Mouse (Mus musculus): ENCODE data around the gene Rab43. TPM values are rescaled to one million over a fixed set of nuclear protein-coding genes. Genes with fewer than 3 reads are reported as not detected.
A peak's percentile ranks its signal among the peaks of the same experiment; 100 is the strongest.

Rab43 gene
- polyA plus RNA-seq, 1 experiment from 2014 or later, result 12.7 TPM

DNA sequence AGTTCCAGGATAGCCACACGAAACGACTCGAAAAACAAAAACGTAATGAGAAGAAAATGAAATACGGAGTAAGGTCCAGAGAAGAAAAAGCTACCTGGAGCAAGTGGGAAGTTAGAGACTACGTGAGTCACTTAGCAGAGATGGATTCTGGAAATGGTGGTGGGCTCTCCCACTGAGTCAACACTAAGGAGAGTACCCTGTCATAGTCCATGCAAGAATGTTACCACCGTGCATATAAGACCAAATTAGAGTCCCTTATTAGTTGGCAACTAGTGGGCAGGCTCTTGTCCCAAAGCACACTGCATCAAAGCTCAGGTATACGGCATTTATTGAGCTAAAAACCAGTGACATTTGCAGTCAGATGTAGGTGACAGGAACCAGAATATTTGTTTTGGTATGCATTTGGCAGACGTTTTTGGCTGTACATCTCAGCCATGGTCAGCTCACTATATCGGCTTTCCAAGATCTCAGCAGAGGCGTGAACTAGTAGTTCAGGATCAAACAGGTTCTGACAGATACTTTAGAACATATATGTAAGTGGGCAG lies 27.9 kb upstream of the Rab43 start:
- Histone ChIP-seq H3K9ac (peak overlapping the region; percentile 92; the same call in 1 of the 2 replicates), H3K36me3 (peaks cover 48% of the 10 kb centered on the region), H3K4me3 (replicated peaks) (0 out of 2 replicates have a peak overlapping the region, but pooled peaks have one; percentile 92), H3K9me3 (replicated peaks) (no peaks in the 10 kb centered on the region), H3K4me2 (peak overlapping the region; percentile 88; the same call in 1 of the 2 replicates), H3K27ac (no peak overlapping the region; the same call in 1 of the 2 replicates), H3K27me3 (no peaks in the 10 kb centered on the region), H3K4me1 (peaks cover 20% of the 10 kb centered on the region)
- ATAC-seq (replicated peaks; ENCODE audit: low FRiP score), result no peak
- 57% methylated on average over 11 of the region's 11 CpGs for WGBS

DNA sequence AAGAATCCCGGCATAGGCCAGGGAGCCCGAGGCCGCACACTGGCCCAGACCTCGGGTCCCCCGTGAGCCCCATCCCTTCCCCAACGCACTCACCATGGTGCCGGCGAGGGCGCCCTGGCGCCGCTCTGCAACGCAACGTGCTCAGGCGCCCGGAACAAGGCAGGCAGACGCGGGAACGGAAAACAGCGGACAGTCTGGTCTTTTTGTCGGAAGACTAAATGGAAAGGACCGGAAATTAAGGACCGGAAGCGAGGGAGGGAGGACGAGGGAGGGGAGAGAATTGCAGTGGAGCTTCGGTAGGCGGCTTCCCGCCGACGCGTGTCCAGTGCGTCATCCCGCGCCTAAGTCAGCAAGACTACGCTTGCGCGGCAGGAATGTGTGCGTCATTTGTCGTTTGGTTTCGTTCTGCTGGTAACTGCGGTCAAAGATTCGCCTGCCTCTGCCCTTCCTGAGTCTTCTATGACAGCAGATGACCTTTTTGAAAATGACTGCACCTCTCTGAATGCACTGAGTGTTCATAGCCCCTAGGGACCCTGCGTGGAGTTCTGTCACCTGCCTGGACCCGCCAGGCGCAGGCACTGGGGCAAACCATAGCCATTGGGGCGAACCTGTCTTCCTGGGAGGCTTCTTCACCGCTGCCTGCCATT lies 26.7 kb upstream of the Rab43 start, which contains the start of gene Isy1:
Gene Isy1, minus strand, starts transcription at position 248 of the 647 bp plus-strand sequence.
- H3K27ac ChIP-seq, result peak within 1 kb of the TSS; percentile 96
- ATAC-seq (replicated peaks; ENCODE audit: low FRiP score), result peak; percentile 95
- H3K9me3 ChIP-seq (replicated peaks), result no peaks in the 10 kb centered on the region
- peak within 1 kb of the TSS; percentile 92 for H3K4me3 ChIP-seq (replicated peaks)
- peak within 1 kb of the TSS; percentile 88 for H3K4me2 ChIP-seq
- peaks cover 20% of the 10 kb centered on the region for H3K4me1 ChIP-seq
- under 1% methylated on average over 46 of the region's 46 CpGs for WGBS
- H3K36me3 ChIP-seq, result peaks cover 48% of the 10 kb centered on the region
- no peaks in the 10 kb centered on the region for H3K27me3 ChIP-seq
- H3K9ac ChIP-seq, result peak within 1 kb of the TSS; percentile 92

DNA sequence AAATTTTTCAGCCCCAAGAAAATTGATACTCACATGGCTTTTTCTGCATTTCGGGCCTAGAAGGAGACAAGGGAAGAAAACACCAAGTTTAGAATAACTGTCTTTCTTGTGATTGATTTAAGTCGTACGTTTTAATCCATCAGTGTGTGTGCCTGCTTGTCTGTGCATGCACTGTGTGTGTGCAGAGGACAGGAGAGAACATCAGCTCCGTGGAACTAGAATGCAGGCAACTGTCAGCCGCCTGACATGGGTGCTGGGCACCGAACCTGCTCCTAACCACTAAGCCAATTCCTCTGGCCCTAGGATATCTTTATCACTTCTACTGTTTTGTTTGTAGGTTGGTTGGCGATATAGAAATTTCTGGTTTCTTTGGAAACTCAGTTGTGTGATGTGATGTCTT lies 23.7 kb upstream of the Rab43 start, which contains the start of gene Gm45140:
Gene Gm45140, minus strand, starts transcription at position 101 of the 400 bp plus-strand sequence.
- Histone ChIP-seq H3K9me3 (replicated peaks) (no peaks in the 10 kb centered on the region), H3K27me3 (no peaks in the 10 kb centered on the region), H3K4me3 (replicated peaks) (no peak within 1 kb of the TSS), H3K4me2 (no peak within 1 kb of the TSS), H3K4me1 (peaks cover 20% of the 10 kb centered on the region), H3K9ac (no peak within 1 kb of the TSS), H3K36me3 (peaks cover 43% of the 10 kb centered on the region), H3K27ac (no peak within 1 kb of the TSS)
- ATAC-seq (replicated peaks; ENCODE audit: low FRiP score), result no peak
- WGBS, result 93% methylated on average over 7 of the region's 7 CpGs

DNA sequence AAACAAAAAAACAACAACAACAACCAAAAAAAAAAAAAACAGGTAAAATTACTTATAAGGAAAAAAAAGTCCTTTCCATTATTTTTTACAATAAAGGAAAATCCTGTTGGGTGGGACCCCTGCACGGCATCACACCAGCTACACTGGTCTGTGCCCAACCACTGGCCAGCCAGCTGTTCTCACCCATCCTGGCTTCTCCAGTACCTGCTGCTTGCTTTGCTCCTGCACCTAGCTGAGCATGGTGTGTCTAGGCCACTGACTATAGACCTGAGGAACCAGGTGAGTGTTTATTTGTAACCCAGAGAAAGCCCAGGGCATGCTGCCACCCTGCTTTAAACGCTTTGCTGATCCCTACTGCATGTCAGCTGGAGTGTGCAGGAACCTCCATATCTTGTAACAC lies 8.4 kb upstream of the Rab43 start:
- H3K4me1 ChIP-seq, result no peaks in the 10 kb centered on the region
- 89% methylated on average over 2 of the region's 2 CpGs for WGBS
- H3K36me3 ChIP-seq, result peaks cover 99% of the 10 kb centered on the region
- no peak overlapping the region for H3K4me2 ChIP-seq
- H3K9me3 ChIP-seq (replicated peaks), result no peaks in the 10 kb centered on the region
- no peaks in the 10 kb centered on the region for H3K27me3 ChIP-seq
- H3K4me3 ChIP-seq (replicated peaks), result no peak overlapping the region
- ATAC-seq (replicated peaks; ENCODE audit: low FRiP score), result no peak
- no peak overlapping the region for H3K9ac ChIP-seq
- H3K27ac ChIP-seq, result no peak overlapping the region

DNA sequence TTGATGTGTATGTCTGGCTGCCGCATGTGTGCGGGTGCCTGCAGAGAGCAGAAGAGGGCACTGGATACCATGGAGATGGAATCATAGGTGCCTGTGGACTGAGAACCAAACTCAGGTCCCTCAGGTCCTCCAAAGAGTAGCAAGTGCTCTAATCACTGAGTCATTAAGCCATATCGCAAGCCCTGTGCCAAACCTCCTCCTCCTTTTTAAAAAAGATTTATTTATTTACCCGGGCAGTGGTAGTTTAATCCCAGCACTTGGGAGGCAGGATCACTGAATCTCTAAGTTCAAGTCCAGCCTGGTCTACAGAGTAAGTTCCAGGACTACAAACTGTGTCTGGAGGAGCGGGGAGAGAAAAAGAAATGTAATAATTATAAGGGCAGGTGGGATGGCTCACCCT lies 2.5 kb upstream of the Rab43 start:
- no peaks in the 10 kb centered on the region for H3K27me3 ChIP-seq
- ATAC-seq (replicated peaks; ENCODE audit: low FRiP score), result no peak
- no peak overlapping the region for H3K4me3 ChIP-seq (replicated peaks)
- H3K4me2 ChIP-seq, result no peak overlapping the region
- H3K9me3 ChIP-seq (replicated peaks), result no peaks in the 10 kb centered on the region
- H3K27ac ChIP-seq, result no peak overlapping the region
- WGBS, result 89% methylated on average over 5 of the region's 5 CpGs
- H3K36me3 ChIP-seq, result peaks cover 47% of the 10 kb centered on the region
- H3K4me1 ChIP-seq, result peaks cover 30% of the 10 kb centered on the region
- no peak overlapping the region for H3K9ac ChIP-seq

DNA sequence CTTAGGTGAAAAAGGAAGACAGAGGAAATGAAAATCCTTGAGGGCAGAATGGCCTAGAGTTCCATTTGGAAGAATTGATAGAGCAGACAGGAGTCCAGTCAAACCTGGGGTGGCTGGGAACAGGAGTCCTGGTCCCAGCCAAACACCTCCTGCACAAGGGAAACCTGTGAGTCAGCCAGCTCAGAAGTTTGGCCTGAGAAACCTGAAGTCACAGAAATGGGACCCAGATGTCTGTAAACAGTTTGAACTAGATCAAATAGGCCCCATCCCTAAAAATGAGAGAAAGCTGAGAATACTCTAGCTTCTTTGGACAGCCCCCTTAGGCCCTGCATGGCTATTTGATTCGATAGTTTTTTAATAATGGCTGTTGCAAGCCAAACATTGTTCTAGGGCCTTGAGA lies 692 bp upstream of the Rab43 start:
- Histone ChIP-seq H3K4me1 (peaks cover 33% of the 10 kb centered on the region), H3K9me3 (replicated peaks) (no peaks in the 10 kb centered on the region), H3K27me3 (no peaks in the 10 kb centered on the region), H3K4me2 (peak overlapping the region; percentile 94), H3K4me3 (replicated peaks) (peak overlapping the region; percentile 86; the same call in 1 of the 2 replicates), H3K27ac (peak overlapping the region; percentile 91), H3K36me3 (peaks cover 29% of the 10 kb centered on the region), H3K9ac (peak overlapping the region; percentile 79; the same call in 1 of the 2 replicates)
- ATAC-seq (replicated peaks; ENCODE audit: low FRiP score), result no peak
- 97% methylated on average over 1 of the region's 1 CpGs for WGBS

DNA sequence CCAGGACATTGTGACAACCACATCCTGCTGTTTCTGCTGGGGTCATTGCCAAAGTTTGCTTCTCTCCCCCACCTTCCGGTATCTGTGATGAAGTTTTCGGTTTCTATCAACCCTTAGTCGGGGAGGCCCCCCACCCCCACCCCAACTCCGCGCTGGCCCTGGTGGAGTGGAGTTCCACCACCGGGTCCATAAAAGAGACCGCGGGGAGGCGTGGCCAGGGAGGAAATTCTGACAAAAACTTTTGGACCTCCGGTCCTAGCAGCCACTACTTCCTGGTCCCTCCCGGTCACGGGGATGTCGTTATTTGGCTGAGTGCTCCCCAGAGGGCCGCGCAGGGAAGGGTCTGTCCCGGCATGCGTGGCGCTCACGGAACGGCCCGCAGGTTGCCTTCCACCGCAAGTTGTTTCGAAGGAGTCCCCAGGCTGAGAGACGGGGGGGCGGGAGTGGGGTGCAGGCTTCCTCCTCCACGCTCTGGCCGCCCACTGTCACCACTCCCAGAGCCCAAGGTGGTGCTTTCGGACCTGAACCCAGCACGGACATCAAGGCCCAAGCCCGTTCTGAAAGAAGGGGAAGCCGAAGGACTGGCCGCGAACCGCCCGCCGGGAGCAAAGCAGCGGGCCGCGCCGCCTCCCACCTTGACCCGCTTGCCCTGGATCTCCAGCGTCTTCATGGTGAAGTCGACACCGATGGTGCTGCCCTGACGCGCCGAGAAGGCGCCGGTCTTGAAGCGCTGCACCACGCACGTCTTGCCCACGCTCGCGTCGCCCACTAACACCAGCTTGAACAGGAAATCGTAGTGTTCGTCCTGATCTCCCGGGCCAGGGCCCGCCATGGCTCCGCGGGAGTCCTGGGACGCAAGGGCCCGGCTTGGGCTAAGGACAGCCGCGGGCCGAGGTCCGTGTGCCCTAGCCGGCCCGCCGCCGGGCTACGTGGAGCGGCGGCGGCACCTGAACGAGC lies 973 bp downstream of the Rab43 start:
- peaks cover 39% of the 10 kb centered on the region for H3K4me1 ChIP-seq
- H3K4me3 ChIP-seq (replicated peaks), result peak overlapping the region; percentile 86
- peak overlapping the region; percentile 91 for H3K27ac ChIP-seq
- peaks cover 13% of the 10 kb centered on the region for H3K36me3 ChIP-seq
- ATAC-seq (replicated peaks; ENCODE audit: low FRiP score), result peak; percentile 19
- H3K4me2 ChIP-seq, result peak overlapping the region; percentile 94
- no peaks in the 10 kb centered on the region for H3K27me3 ChIP-seq
- WGBS, result under 1% methylated on average over 77 of the region's 77 CpGs
- H3K9ac ChIP-seq, result peak overlapping the region; percentile 79
- H3K9me3 ChIP-seq (replicated peaks), result no peaks in the 10 kb centered on the region

DNA sequence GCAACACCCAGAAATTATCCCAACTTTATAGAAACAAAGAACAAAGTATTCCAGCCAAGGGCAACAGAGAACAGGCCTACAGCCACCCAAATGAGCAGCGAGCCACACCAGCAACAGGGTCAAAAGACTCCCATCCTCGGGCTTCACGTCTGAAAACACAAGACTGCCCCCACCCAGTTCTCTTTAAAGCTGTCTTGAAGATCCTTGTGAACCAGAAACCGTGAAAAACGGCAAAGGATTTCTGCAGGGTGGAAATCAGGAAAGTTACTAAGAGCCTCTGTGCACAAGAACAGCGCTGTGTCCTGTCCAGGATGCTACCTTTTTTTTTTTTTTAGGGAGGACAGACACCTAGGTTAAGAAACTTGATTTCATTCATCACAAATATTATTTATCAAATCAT lies 1.7 kb downstream of the Rab43 start:
- Histone ChIP-seq H3K27ac (peak overlapping the region; percentile 91), H3K4me3 (replicated peaks) (peak overlapping the region; percentile 86), H3K36me3 (peaks cover 6% of the 10 kb centered on the region), H3K9ac (no peak overlapping the region), H3K4me1 (peaks cover 39% of the 10 kb centered on the region), H3K27me3 (no peaks in the 10 kb centered on the region), H3K4me2 (peak overlapping the region; percentile 94), H3K9me3 (replicated peaks) (no peaks in the 10 kb centered on the region)
- ATAC-seq (replicated peaks; ENCODE audit: low FRiP score), result no peak
- WGBS, result 14% methylated on average over 6 of the region's 6 CpGs

DNA sequence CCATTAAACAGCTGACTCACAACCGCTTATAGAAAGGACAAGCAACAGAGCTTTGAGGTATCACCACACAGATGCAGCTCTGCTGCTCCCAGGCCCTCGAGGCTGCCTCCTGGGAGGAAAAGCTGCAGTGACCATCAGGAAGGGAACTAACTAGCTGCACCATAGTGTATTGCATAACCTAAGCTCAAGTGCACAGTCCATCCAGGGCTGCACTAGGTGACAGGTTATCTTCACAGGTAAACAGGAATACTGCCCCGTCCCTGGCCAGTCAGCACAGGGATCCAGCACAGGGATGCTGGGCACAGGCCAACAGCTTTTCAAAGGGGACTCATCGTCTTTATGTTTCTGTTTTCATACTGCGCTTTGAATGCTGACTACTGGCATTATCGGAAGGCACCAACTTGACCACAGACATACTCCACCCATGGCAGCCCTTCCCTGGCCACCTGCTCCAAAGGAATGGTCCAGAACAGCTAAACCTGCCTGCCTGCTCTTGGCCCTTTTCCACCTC lies 2.3 kb downstream of the Rab43 start:
- H3K36me3 ChIP-seq, result peaks cover under 1% of the 10 kb centered on the region; the same call in 1 of the 2 replicates
- H3K4me2 ChIP-seq, result peak overlapping the region; percentile 94
- no peaks in the 10 kb centered on the region for H3K9me3 ChIP-seq (replicated peaks)
- peak overlapping the region; percentile 86 for H3K4me3 ChIP-seq (replicated peaks)
- H3K4me1 ChIP-seq, result peaks cover 39% of the 10 kb centered on the region
- no peak overlapping the region for H3K27ac ChIP-seq
- H3K27me3 ChIP-seq, result no peaks in the 10 kb centered on the region
- H3K9ac ChIP-seq, result no peak overlapping the region
- WGBS, result 85% methylated on average over 6 of the region's 6 CpGs
- no peak for ATAC-seq (replicated peaks; ENCODE audit: low FRiP score)

DNA sequence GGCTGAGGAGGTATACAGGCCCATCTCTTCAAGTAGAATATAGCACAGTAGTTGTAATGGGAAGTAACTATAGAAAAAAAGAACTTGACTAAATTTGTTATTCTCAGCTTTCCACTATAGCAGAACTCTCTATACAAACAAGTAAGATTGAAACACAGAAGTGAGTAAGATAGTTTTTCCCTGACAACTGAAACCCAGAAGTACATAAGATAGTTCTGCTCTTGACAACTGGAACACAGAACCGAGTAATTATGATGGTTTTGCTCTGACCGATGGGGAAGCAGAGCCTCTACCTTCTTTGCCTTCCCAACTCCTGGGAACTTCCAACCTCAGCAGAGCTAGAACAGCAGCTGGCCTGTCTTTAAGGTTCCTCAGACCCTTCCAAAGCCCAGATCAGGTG lies 2.8 kb downstream of the Rab43 start:
- ATAC-seq (replicated peaks; ENCODE audit: low FRiP score), result no peak
- no peaks in the 10 kb centered on the region for H3K9me3 ChIP-seq (replicated peaks)
- H3K4me3 ChIP-seq (replicated peaks), result no peak overlapping the region
- H3K27me3 ChIP-seq, result no peaks in the 10 kb centered on the region
- peak overlapping the region; percentile 94; the same call in 1 of the 2 replicates for H3K4me2 ChIP-seq
- WGBS, result 90% methylated on average over 2 of the region's 2 CpGs
- no peaks in the 10 kb centered on the region; the same call in 1 of the 2 replicates for H3K36me3 ChIP-seq
- H3K9ac ChIP-seq, result no peak overlapping the region
- H3K4me1 ChIP-seq, result peaks cover 39% of the 10 kb centered on the region
- no peak overlapping the region for H3K27ac ChIP-seq

DNA sequence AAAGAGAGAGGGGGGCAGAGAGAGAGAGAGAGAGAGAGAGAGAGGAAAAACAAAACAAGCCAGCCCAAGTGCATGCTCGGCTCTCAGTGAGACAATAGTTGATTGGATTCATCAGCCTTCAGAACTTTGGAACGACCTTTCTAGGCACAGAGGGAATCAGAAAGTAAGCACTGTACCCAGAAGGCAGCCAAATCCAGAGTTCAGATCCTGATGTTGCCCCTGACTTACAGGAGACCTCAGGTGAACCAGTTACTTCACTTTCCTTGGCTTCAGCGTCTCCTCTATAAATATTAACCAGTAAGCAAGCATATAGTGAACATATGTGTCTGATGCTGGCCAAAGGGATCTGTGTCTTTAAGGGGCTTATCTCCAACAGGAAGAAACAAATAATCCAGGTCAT lies 3.4 kb downstream of the Rab43 start:
- no peak overlapping the region for H3K4me2 ChIP-seq
- peaks cover 37% of the 10 kb centered on the region for H3K4me1 ChIP-seq
- H3K36me3 ChIP-seq, result no peaks in the 10 kb centered on the region
- no peaks in the 10 kb centered on the region for H3K27me3 ChIP-seq
- WGBS, result 77% methylated on average over 3 of the region's 3 CpGs
- no peaks in the 10 kb centered on the region for H3K9me3 ChIP-seq (replicated peaks)
- no peak for ATAC-seq (replicated peaks; ENCODE audit: low FRiP score)
- H3K9ac ChIP-seq, result no peak overlapping the region
- no peak overlapping the region for H3K4me3 ChIP-seq (replicated peaks)
- no peak overlapping the region for H3K27ac ChIP-seq

All from kidney, embryonic 15.5 days (tissue).